Comparison of ENCODE assay signal across 9 mouse cellular contexts in genomic region chr7:137303776-137304171, GRCm38 (mm10). TPM values are rescaled to one million over a fixed set of nuclear protein-coding genes. Genes with fewer than 3 reads are reported as not detected.
DNase-seq lines count a peak whose midpoint lies in the region; ATAC-seq and TF ChIP-seq lines count a peak whose summit lies in the region.
"Had no signal": no experiment of that assay in that cellular context is flagged by ENCODE, and none has a peak within 500 bp of the region (broad histone marks: within the 10 kb centered on the region; RNA-seq: fewer than 3 reads in every experiment).

No protein-coding gene starts in this region.

- no peak overlapping the region for H3K4me3 ChIP-seq in forebrain, embryonic 16.5 days (replicated peaks; ENCODE audit: low read length)
- no peak overlapping the region for H3K4me3 ChIP-seq in forebrain, postnatal 0 days (ENCODE audit: low read depth, low read length)
- H3K4me3 ChIP-seq in brown adipose tissue, adult 24 weeks (ENCODE audit: insufficient read depth, low read depth, low read length), result peak overlapping the region; percentile 4; the same call in 1 of the 2 replicates
- H3K4me3 ChIP-seq in hindbrain, embryonic 12.5 days, result peak overlapping the region; percentile 22
- H3K4me3 ChIP-seq in midbrain, embryonic 15.5 days, result peak overlapping the region; percentile 21
- H3K4me3 ChIP-seq: megakaryocyte, embryonic 14.5 days had no signal

- no peak overlapping the region for H3K9ac ChIP-seq in forebrain, embryonic 16.5 days (replicated peaks; ENCODE audit: low read depth, low read length)
- H3K9ac ChIP-seq in forebrain, postnatal 0 days, result no peak overlapping the region
- peak overlapping the region; percentile 38 for H3K9ac ChIP-seq in hindbrain, embryonic 12.5 days
- H3K9ac ChIP-seq in midbrain, embryonic 15.5 days, result peak overlapping the region; percentile 19; the same call in 1 of the 2 replicates

- peaks cover 74% of the 10 kb centered on the region for H3K27me3 ChIP-seq in forebrain, embryonic 16.5 days (replicated peaks; ENCODE audit: control insufficient read depth, insufficient read depth, low read length)
- peaks cover 59% of the 10 kb centered on the region for H3K27me3 ChIP-seq in forebrain, postnatal 0 days (ENCODE audit: insufficient read depth, low read length)
- peaks cover 3% of the 10 kb centered on the region; the same call in 1 of the 2 replicates for H3K27me3 ChIP-seq in hindbrain, embryonic 12.5 days
- H3K27me3 ChIP-seq in midbrain, embryonic 15.5 days (replicated peaks), result 0 out of 2 replicates have a peak, but pooled peaks cover 6% of the 10 kb centered on the region

- H3K27ac ChIP-seq in forebrain, embryonic 16.5 days (ENCODE audit: low read length), result no peak overlapping the region
- H3K27ac ChIP-seq in forebrain, postnatal 0 days (ENCODE audit: low read depth, low read length), result no peak overlapping the region
- H3K27ac ChIP-seq in brown adipose tissue, adult 24 weeks (replicated peaks; ENCODE audit: low read depth, low read length), result peak overlapping the region; percentile 72
- peak overlapping the region; percentile 85 for H3K27ac ChIP-seq in hindbrain, embryonic 12.5 days
- H3K27ac ChIP-seq in midbrain, embryonic 15.5 days, result peak overlapping the region; percentile 66

- WGBS in forebrain, embryonic 16.5 days, result 45% methylated on average over 10 of the region's 10 CpGs
- 49% methylated on average over 10 of the region's 10 CpGs for WGBS in forebrain, postnatal 0 days
- 28% methylated on average over 10 of the region's 10 CpGs for WGBS in hindbrain, embryonic 12.5 days
- WGBS in midbrain, embryonic 15.5 days, result 38% methylated on average over 10 of the region's 10 CpGs

- H3K9me3 ChIP-seq in forebrain, embryonic 16.5 days (ENCODE audit: control insufficient read depth, low read length), result no peaks in the 10 kb centered on the region
- H3K9me3 ChIP-seq in forebrain, postnatal 0 days (ENCODE audit: low read length), result no peaks in the 10 kb centered on the region
- H3K9me3 ChIP-seq in hindbrain, embryonic 12.5 days (replicated peaks), result no peaks in the 10 kb centered on the region
- H3K9me3 ChIP-seq in midbrain, embryonic 15.5 days, result no peaks in the 10 kb centered on the region
- H3K9me3 ChIP-seq: megakaryocyte, embryonic 14.5 days had no signal

- H3K4me1 ChIP-seq in forebrain, embryonic 16.5 days (replicated peaks; ENCODE audit: control insufficient read depth, insufficient read depth, low read length), result peaks cover 22% of the 10 kb centered on the region
- H3K4me1 ChIP-seq in forebrain, postnatal 0 days (ENCODE audit: insufficient read depth), result no peaks in the 10 kb centered on the region
- H3K4me1 ChIP-seq in brown adipose tissue, adult 24 weeks (ENCODE audit: control insufficient read depth, insufficient read depth, insufficient read length, low read length), result peaks cover 33% of the 10 kb centered on the region
- peaks cover 71% of the 10 kb centered on the region for H3K4me1 ChIP-seq in hindbrain, embryonic 12.5 days
- H3K4me1 ChIP-seq in midbrain, embryonic 15.5 days, result peaks cover 48% of the 10 kb centered on the region
- H3K4me1 ChIP-seq: megakaryocyte, embryonic 14.5 days had no signal

- no peaks in the 10 kb centered on the region for H3K36me3 ChIP-seq in forebrain, embryonic 16.5 days (ENCODE audit: control insufficient read depth, insufficient read depth)
- no peaks in the 10 kb centered on the region for H3K36me3 ChIP-seq in forebrain, postnatal 0 days (ENCODE audit: insufficient read depth)
- H3K36me3 ChIP-seq in hindbrain, embryonic 12.5 days, result no peaks in the 10 kb centered on the region
- H3K36me3 ChIP-seq in midbrain, embryonic 15.5 days (replicated peaks), result no peaks in the 10 kb centered on the region

- 0 out of 2 replicates have a peak, but pooled peaks have one; percentile 15 for ATAC-seq in forebrain, embryonic 16.5 days
- no peak for ATAC-seq in forebrain, postnatal 0 days
- ATAC-seq in hindbrain, embryonic 12.5 days (ENCODE audit: low FRiP score), result peak; percentile 62
- peak; percentile 59; the same call in 1 of the 2 replicates for ATAC-seq in midbrain, embryonic 15.5 days (replicated peaks)
- ATAC-seq in megakaryocyte progenitor cell, adult 5-6 weeks (replicated peaks; ENCODE audit: poor library complexity), result no peak

- no peak overlapping the region for H3K4me2 ChIP-seq in forebrain, embryonic 16.5 days (ENCODE audit: low read length)
- H3K4me2 ChIP-seq in forebrain, postnatal 0 days (ENCODE audit: low read depth), result no peak overlapping the region
- peak overlapping the region; percentile 43 for H3K4me2 ChIP-seq in hindbrain, embryonic 12.5 days (replicated peaks)
- H3K4me2 ChIP-seq in midbrain, embryonic 15.5 days, result peak overlapping the region; percentile 49

- no peak for TF ChIP-seq CTCF in forebrain, postnatal 0 days (IDR thresholded peaks at IDR 0.05; ENCODE audit: low read depth)

- intact Hi-C loops in left cerebral cortex, postnatal 10 days (cut with DNase I), result loop anchor here (10.0 kb wide), 1 partner anchor 479 kb away; no protein-coding TSS in a partner anchor

- no peak for DNase-seq in forebrain, postnatal 0 days
- DNase-seq in left cerebral cortex, postnatal 10 days (ENCODE audit: extremely low spot score in 1 of 2, low spot score in 2 of 2), result no peak
- no peak for DNase-seq in ovary, adult 18-20 months (ENCODE audit: low spot score)

RNA-seq across cellular contexts. Expression of gene Ebf3, which starts 10.5 kb away (rescaled TPM):
- polyA plus RNA-seq in forebrain, embryonic 16.5 days (2015; fragmentation: Nextera tagmentation; extraction: Ambion mirVana), result 0.72 and 0.73 TPM in 2 replicates
- 5.8 and 14.0 TPM in 2 replicates for total RNA-seq in forebrain, postnatal 0 days (2014; rRNA removed)
- polyA plus RNA-seq in forebrain, postnatal 0 days (2015; fragmentation: Nextera tagmentation; extraction: Ambion mirVana), result 0.39 and 0.67 TPM in 2 replicates
- polyA plus RNA-seq in brown adipose tissue, adult 24 weeks (2012; ENCODE audit: insufficient read depth, insufficient read length, missing spikeins), result 28.5 and 35.3 TPM in 2 replicates
- 23.0 and 23.4 TPM in 2 replicates for polyA plus RNA-seq in hindbrain, embryonic 12.5 days (2016; fragmentation: Nextera tagmentation; extraction: Ambion mirVana)
- 14.6 and 14.9 TPM in 2 replicates for polyA plus RNA-seq in midbrain, embryonic 15.5 days (2015; fragmentation: Nextera tagmentation; extraction: Ambion mirVana)
- under 1 TPM; 0.77 to 0.79 TPM for total RNA-seq in left cerebral cortex, postnatal 10 days (2021)
- total RNA-seq in megakaryocyte progenitor cell, adult 5-6 weeks (2015), result 0.07 TPM in 1 of 2 replicates, not detected in the other
- total RNA-seq in megakaryocyte progenitor cell, adult 5-6 weeks (2017), result 0.12 TPM in 1 of 2 replicates, not detected in the other

Comparison
In these comparisons a context has a peak if more than half of its experiments do, and no peak if none do; other contexts are left out.
1. ATAC-seq: peak in forebrain, embryonic 16.5 days (single experiment), hindbrain, embryonic 12.5 days (single experiment) and midbrain, embryonic 15.5 days (single experiment); none in forebrain, postnatal 0 days (single experiment) and megakaryocyte progenitor cell, adult 5-6 weeks (single experiment).
2. H3K27ac ChIP-seq: peak in brown adipose tissue, adult 24 weeks (single experiment), hindbrain, embryonic 12.5 days (single experiment) and midbrain, embryonic 15.5 days (single experiment); none in forebrain, embryonic 16.5 days (single experiment) and forebrain, postnatal 0 days (single experiment).
3. H3K4me2 ChIP-seq: peak in hindbrain, embryonic 12.5 days (single experiment) and midbrain, embryonic 15.5 days (single experiment); none in forebrain, embryonic 16.5 days (single experiment) and forebrain, postnatal 0 days (single experiment).
4. H3K4me3 ChIP-seq: peak in brown adipose tissue, adult 24 weeks (single experiment), hindbrain, embryonic 12.5 days (single experiment) and midbrain, embryonic 15.5 days (single experiment); none in forebrain, embryonic 16.5 days (single experiment) and forebrain, postnatal 0 days (single experiment).
5. H3K9ac ChIP-seq: peak in hindbrain, embryonic 12.5 days (single experiment) and midbrain, embryonic 15.5 days (single experiment); none in forebrain, embryonic 16.5 days (single experiment) and forebrain, postnatal 0 days (single experiment).